ENCODE assay signal across 8 mouse cellular contexts in the genomic region with DNA sequence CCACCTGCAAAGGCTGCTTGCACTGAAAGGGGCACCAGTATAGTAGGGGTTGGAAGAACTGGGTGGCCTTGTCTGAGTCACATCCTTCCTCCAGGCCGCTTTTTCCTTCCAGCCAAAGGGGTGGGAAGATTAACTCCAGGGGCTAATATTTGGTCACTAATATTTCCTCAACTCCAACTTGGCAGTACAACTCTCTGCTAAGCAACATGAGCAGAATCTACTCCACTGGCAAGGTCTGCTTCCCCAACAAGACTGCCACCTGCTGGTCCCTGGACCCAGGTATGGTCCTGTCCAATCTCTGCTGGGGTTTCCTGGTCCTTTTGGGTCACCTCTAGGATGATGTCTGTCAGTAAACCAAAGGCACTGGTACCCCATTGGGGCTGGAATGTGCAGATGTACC. TPM values are rescaled to one million over a fixed set of nuclear protein-coding genes. Genes with fewer than 3 reads are reported as not detected.
DNase-seq lines count a peak whose midpoint lies in the region; ATAC-seq and TF ChIP-seq lines count a peak whose summit lies in the region.
"Had no signal": no experiment of that assay in that cellular context is flagged by ENCODE, and none has a peak within 500 bp of the region (broad histone marks: within the 10 kb centered on the region; RNA-seq: fewer than 3 reads in every experiment).

No protein-coding gene starts in this region.

- peak in 1 of 2 experiments; percentile 37 for DNase-seq in left cerebral cortex, adult 2 months (ENCODE audit: extremely low spot score in 1 of 2, low spot score in 2 of 2)
- DNase-seq in left cerebral cortex, postnatal 36 days (ENCODE audit: low spot score in 2 of 2), result no peak
- peak; percentile 74 for DNase-seq in adipocyte (ENCODE audit: low spot score)
- peak; percentile 57 to 90 for DNase-seq in kidney, postnatal 36 days
- DNase-seq in urinary bladder, postnatal 25 days (ENCODE audit: low spot score), result peak; percentile 61
- no peak for DNase-seq in spleen, postnatal 4 days (ENCODE audit: low spot score in 2 of 2)

- no peak overlapping the region for H3K4me3 ChIP-seq in left cerebral cortex, adult 2 months
- H3K4me3 ChIP-seq: embryonic facial prominence, embryonic 12.5 days had no signal

- 0 out of 2 replicates have a peak, but pooled peaks have one; percentile 18 for ATAC-seq in common myeloid progenitor, adult 5-6 weeks (replicated peaks; ENCODE audit: low read depth, poor library complexity, severe bottlenecking)

- intact Hi-C loops in left cerebral cortex, adult 2 months (cut with DNase I), result loop anchor here (1.0 kb wide), 1 partner anchor 42 kb away; no protein-coding TSS in a partner anchor
- intact Hi-C loops in left cerebral cortex, postnatal 36 days (cut with DNase I), result loop anchor here (5.0 kb wide), 1 partner anchor 42 kb away; no protein-coding TSS in a partner anchor

- no peak overlapping the region for H3K27ac ChIP-seq in left cerebral cortex, adult 2 months
- H3K27ac ChIP-seq: embryonic facial prominence, embryonic 12.5 days had no signal

- TF ChIP-seq CTCF in left cerebral cortex, adult 2 months (IDR thresholded peaks at IDR 0.05), result peak; percentile 59

RNA-seq across cellular contexts. Expression of a gene that starts 1.8 kb away (rescaled TPM):
- total RNA-seq in left cerebral cortex, adult 2 months (2021), result 10 to 100 TPM in 1 of 2 experiments, 1 to 10 TPM in 1; 9.1 to 13.0 TPM
- 10 to 100 TPM in 1 of 2 experiments, 1 to 10 TPM in 1; 9.2 to 11.5 TPM for total RNA-seq in left cerebral cortex, postnatal 36 days (2021)
- total RNA-seq in common myeloid progenitor, adult 5-6 weeks (2017), result 0.19 and 0.27 TPM in 2 replicates

RNA-seq across cellular contexts. Expression of a gene that starts 16.4 kb away (rescaled TPM):
- 10 to 100 TPM; 87.9 to 92.8 TPM for total RNA-seq in left cerebral cortex, adult 2 months (2021)
- total RNA-seq in left cerebral cortex, postnatal 36 days (2021), result 10 to 100 TPM; 81.8 to 88.9 TPM
- total RNA-seq in common myeloid progenitor, adult 5-6 weeks (2017), result 1.4 and 2.2 TPM in 2 replicates

RNA-seq across cellular contexts. Expression of a gene that starts 25.0 kb away (rescaled TPM):
- not detected for total RNA-seq in left cerebral cortex, adult 2 months (2021)
- total RNA-seq in left cerebral cortex, postnatal 36 days (2021), result not detected
- not detected in 2 replicates for total RNA-seq in common myeloid progenitor, adult 5-6 weeks (2017)

RNA-seq across cellular contexts. Expression of a gene that starts 38.4 kb away (rescaled TPM):
- 1 to 10 TPM; 2.3 to 2.4 TPM for total RNA-seq in left cerebral cortex, adult 2 months (2021)
- total RNA-seq in left cerebral cortex, postnatal 36 days (2021), result 1 to 10 TPM; 2.1 to 2.2 TPM
- not detected in 2 replicates for total RNA-seq in common myeloid progenitor, adult 5-6 weeks (2017)

Comparison
In these comparisons a context has a peak if more than half of its experiments do, and no peak if none do; other contexts are left out.
1. DNase-seq: peak in adipocyte (single experiment), kidney, postnatal 36 days (2 of 2) and urinary bladder, postnatal 25 days (single experiment); none in left cerebral cortex, postnatal 36 days (0 of 2) and spleen, postnatal 4 days (0 of 2).
2. RNA of a gene that starts 16.4 kb away (total RNA-seq): 87.9 to 92.8 TPM in left cerebral cortex, adult 2 months and 81.8 to 88.9 TPM in left cerebral cortex, postnatal 36 days; 1.4 to 2.2 TPM in common myeloid progenitor, adult 5-6 weeks; every median in the first group is over 10 times any median in the second.